In genomic region chr14:76454673-76455072, GRCm38 (mm10) we compare ENCODE assay signal across 20 mouse cellular contexts. TPM values are rescaled to one million over a fixed set of nuclear protein-coding genes. Genes with fewer than 3 reads are reported as not detected.
DNase-seq lines count a peak whose midpoint lies in the region; ATAC-seq and TF ChIP-seq lines count a peak whose summit lies in the region.
"Had no signal": no experiment of that assay in that cellular context is flagged by ENCODE, and none has a peak within 500 bp of the region (broad histone marks: within the 10 kb centered on the region; RNA-seq: fewer than 3 reads in every experiment).

No protein-coding gene starts in this region.

- no peaks in the 10 kb centered on the region for H3K27me3 ChIP-seq in heart, adult 2 months (ENCODE audit: control insufficient read depth, insufficient read depth, low read length)
- H3K27me3 ChIP-seq in lung, embryonic 15.5 days: no peaks in the 10 kb centered on the region
- H3K27me3 ChIP-seq: limb, embryonic 13.5 days; liver, embryonic 13.5 days had no signal

- 34% methylated on average over 5 of the region's 5 CpGs for WGBS in heart, adult 2 months
- WGBS in lung, embryonic 15.5 days: 55% methylated on average over 5 of the region's 5 CpGs

- no peak for ATAC-seq in lung, embryonic 15.5 days (ENCODE audit: borderline replicate concordance, extremely low read depth, low FRiP score, low TSS enrichment)

- no peak overlapping the region for H3K4me3 ChIP-seq in heart, adult 2 months
- H3K4me3 ChIP-seq in lung, embryonic 15.5 days: no peak overlapping the region
- H3K4me3 ChIP-seq: embryonic facial prominence, embryonic 10.5 days; layer of hippocampus, adult 2 months; limb, embryonic 13.5 days; liver, embryonic 13.5 days; myocyte had no signal

- H3K9ac ChIP-seq in heart, adult 2 months (ENCODE audit: low read depth, low read length): no peak overlapping the region
- no peak overlapping the region for H3K9ac ChIP-seq in lung, embryonic 15.5 days
- H3K9ac ChIP-seq: limb, embryonic 13.5 days; liver, embryonic 13.5 days had no signal

- DNase-seq in heart, adult 11 months: peak; percentile 28
- no peak for DNase-seq in heart, adult 2 months
- DNase-seq in lung, postnatal 4 days: no peak
- DNase-seq in 3134 (ENCODE audit: extremely low read depth, insufficient read length, low spot score): peak; percentile 32
- DNase-seq in brain, embryonic 18.5 days (ENCODE audit: low read depth, low spot score): peak; percentile 12
- no peak for DNase-seq in ovary, postnatal 14 days (ENCODE audit: low spot score)
- DNase-seq: B cell, adult 2 months; cerebellum, adult 9-10 months; kidney, adult 18-20 months; kidney, postnatal 14 days; layer of hippocampus, postnatal 36 days; liver, embryonic 13.5 days; lung, postnatal 14 days; retina, postnatal 1 day; right cerebral cortex, postnatal 4 days had no signal

- H3K4me2 ChIP-seq in lung, embryonic 15.5 days: no peak overlapping the region
- H3K4me2 ChIP-seq: limb, embryonic 13.5 days; liver, embryonic 13.5 days had no signal

- no peaks in the 10 kb centered on the region for H3K9me3 ChIP-seq in lung, embryonic 15.5 days
- H3K9me3 ChIP-seq: embryonic facial prominence, embryonic 10.5 days; limb, embryonic 13.5 days; liver, embryonic 13.5 days had no signal

- intact Hi-C loops in heart, adult 2 months (cut with DNase I): no loop called here

- no peaks in the 10 kb centered on the region for H3K36me3 ChIP-seq in heart, adult 2 months (ENCODE audit: control insufficient read depth, insufficient read depth, low read length)
- H3K36me3 ChIP-seq in lung, embryonic 15.5 days: no peaks in the 10 kb centered on the region
- H3K36me3 ChIP-seq: liver, embryonic 13.5 days had no signal

- no peaks in the 10 kb centered on the region for H3K79me2 ChIP-seq in heart, adult 2 months (replicated peaks; ENCODE audit: control insufficient read depth, insufficient read depth, low read length)

- TF ChIP-seq EP300 in heart, adult 2 months (IDR thresholded peaks at IDR 0.05; ENCODE audit: insufficient read depth, low read depth, low read length): no peak

- TF ChIP-seq CTCF in heart, adult 2 months (IDR thresholded peaks at IDR 0.05): no peak

- H3K27ac ChIP-seq in heart, adult 2 months: no peak overlapping the region
- H3K27ac ChIP-seq in lung, embryonic 15.5 days: 0 out of 2 replicates have a peak overlapping the region, but pooled peaks have one; percentile 11
- H3K27ac ChIP-seq: embryonic facial prominence, embryonic 10.5 days; layer of hippocampus, adult 2 months; limb, embryonic 13.5 days; liver, embryonic 13.5 days had no signal

- no peak for TF ChIP-seq POLR2A in heart, adult 2 months (IDR thresholded peaks at IDR 0.05; ENCODE audit: insufficient read depth, low read depth, low read length)

- no peaks in the 10 kb centered on the region for H3K4me1 ChIP-seq in heart, adult 2 months (ENCODE audit: control insufficient read depth, insufficient read depth, low read length)
- H3K4me1 ChIP-seq in lung, embryonic 15.5 days: peaks cover 54% of the 10 kb centered on the region
- H3K4me1 ChIP-seq: liver, embryonic 13.5 days had no signal

RNA-seq across cellular contexts. Expression of gene Tsc22d1, which starts 39.9 kb away (rescaled TPM):
- total RNA-seq in heart, adult 2 months (2021): 100 to 1,000 TPM; 353 to 454 TPM
- polyA plus RNA-seq in heart, adult 2 months (2012; rRNA removed): 178 and 361 TPM in 2 replicates
- polyA plus RNA-seq in lung, embryonic 15.5 days (2015; fragmentation: Nextera tagmentation; extraction: Ambion mirVana): 625 and 654 TPM in 2 replicates

Comparison
In these comparisons a context has a peak if more than half of its experiments do, and no peak if none do; other contexts are left out.
1. DNase-seq: peak in heart, adult 11 months (single experiment), 3134 (single experiment) and brain, embryonic 18.5 days (single experiment); none in heart, adult 2 months (0 of 2), lung, postnatal 4 days (0 of 2) and ovary, postnatal 14 days (single experiment).